Mouse (Mus musculus) urinary bladder, postnatal 14 days (tissue): ENCODE measurements around the gene Arih2.
"Not testable (repeated sequence)": the region's sequence is repeated elsewhere in the genome, so short reads cannot be mapped to it uniquely, and the experiment has no call there.

ENCODE experiments used
- DNase-seq: peaks from one replicate; pipeline ENCODE4 v3.0.0; 2021; ENCODE audit warnings: low spot score

Arih2 gene

DNA sequence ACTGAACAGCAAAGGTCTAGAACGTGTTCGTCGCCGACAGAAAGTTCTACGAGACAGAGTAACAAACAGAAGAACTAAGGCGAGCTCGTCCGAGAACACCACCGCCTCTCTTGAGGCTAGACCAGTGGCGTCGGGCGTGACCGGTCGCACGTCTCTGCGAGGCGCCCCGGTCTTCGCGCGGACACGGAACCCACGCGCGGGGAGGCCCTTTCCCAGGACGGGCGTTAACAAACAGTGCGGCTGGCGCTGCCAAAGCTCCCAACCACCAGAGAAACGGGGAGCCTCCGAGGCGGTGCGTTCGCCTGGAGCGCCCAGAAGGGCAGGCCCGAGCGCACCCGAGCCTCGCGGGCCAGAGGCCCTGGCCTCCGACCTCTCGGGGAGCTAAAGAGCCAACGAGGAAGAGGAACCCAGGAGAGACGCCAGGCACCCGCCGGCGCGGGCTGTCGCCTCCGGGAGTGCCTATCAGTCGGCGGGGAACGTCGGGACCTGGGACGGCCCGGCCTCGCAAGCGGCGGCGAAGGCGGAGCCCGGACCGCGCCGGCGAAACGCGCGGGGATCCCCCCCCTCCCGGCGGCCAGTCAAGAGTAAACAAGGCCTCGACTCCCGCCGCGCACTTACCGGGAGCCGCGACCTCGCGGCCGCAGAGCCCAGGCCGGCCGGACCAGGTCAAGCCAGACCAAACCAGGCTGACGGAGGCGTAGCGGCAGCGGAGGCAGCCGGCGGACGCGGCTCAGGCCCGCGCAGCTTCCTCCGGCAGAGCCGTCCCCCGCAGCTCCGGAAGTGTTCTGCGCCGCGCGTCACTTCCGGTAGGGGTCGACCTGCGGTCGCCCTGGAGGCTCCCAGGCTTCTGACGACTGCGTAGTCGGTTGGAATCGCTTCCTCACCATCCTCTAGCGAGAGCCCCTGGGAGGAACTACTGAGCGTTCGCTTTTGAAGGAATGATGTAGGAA, at the start of gene Arih2:
Arih2 (minus strand) TSS at position 776 of the 950 bp plus-strand sequence.
- peak; percentile 92 for DNase-seq

DNA sequence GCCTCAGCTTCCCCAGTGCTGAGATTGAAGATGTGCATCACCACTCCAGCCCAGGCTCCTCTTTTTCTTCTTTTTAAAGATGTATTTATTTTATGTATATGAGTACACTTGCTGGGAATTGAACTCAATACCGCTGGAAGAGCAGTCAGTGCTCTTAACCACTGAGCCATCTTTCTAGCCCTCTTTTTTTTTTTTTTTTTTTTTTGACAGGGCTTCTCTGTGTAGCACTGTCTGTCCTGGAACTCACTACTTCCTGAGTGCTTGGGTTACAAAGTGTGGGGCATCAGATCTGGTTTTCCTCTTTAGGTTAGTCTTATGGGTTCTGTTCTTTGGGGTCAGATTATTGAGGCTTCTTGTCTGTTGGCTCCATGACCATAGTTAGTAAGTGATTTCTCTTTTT, 45.3 kb upstream of the Arih2 start:
- no peak for DNase-seq

DNA sequence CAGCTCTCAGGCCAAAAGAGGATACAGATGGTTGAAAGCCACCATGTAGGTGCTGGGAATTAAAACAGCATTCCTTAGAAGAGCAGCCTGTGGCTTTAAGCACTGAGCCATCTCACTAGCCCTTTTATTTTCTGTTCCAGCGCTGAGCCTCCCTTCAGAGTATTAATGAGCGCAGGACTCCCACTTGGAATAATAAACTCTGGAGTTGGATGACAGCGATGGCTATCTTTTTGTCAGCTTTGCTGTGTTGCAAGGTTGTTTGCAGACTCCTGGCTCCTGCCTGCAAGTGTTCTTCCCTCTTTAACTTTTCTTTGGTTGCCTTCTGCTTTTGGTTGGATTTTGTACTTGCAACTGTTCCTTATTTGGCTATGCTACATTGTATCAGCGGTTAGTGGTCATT, 44.8 kb upstream of the Arih2 start:
- no peak for DNase-seq

DNA sequence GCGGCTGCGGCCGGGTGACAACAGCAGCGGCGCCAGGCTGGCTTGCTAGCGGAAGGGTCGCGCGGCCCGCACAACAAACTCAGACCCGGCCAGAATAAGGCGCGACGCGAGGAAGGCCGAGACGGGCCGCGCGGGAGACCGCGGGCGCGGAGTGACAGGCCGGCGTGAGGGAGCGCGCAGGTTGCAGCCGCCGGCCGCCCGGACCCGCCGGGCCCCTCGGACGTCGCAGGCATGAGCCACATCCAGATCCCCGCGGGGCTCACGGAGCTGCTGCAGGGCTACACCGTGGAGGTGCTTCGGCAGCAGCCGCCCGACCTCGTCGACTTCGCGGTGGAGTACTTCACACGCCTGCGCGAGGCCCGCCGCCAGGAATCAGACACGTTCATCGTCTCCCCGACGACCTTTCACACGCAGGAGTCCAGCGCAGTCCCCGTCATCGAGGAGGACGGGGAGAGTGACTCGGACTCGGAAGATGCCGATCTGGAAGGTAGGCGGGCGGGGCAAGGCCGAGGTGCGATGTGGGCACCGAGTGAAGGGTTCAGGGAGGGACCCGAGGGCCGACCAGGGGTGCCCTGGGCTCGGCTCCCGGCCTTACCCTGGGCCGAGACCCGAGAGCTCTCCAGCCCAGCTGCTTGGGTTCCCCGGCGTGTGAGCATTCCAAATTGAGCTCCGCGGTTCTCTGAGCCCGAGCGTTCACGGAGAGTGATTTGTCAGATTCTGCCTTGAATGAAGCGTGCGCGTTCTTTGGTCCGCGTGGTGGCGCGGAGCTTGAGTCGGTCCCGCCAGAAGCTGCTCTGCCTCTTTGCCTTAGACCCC, 43.2 kb upstream of the Arih2 start:
- peak; percentile 59 for DNase-seq

DNA sequence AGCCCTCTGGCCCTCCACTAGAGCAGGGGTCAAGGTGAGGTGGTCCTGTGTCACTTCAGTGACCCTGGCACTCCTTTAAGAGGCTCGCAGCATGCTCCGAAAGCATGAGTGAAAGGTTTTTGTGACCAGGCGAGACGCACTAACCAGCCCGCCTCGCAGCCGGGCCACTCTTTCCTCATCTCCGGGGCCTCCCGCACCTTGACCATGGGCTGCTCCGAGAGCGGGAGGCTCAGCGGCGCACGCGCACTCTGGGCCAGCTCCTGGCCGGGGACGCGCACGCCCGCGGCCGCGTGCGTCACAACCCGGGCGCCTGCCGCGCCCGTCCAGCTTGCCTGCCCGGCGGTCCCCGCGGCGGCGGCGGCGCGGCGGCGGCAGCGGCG, 42.6 kb upstream of the Arih2 start:
- DNase-seq, result peak; percentile 89

DNA sequence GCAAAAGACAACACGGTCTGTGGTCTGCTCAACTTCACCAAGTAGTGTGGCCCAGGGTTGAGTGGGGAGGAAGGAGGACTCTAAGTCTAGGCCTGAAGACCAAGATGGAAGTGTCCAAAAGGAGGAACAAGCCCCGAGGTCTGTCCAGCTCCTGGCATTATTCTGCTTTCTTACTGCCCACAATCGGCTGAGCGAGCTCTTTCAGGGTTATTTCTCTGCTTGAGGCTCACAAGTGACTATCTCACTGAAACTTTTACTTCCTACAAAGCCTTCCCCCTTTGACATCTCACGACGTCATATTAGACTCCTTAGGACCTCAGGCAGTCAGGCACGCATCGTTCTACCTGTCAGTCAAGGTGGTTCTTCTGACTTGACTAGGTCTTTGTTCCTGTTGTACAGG, 42.2 kb upstream of the Arih2 start:
- DNase-seq, result no peak

DNA sequence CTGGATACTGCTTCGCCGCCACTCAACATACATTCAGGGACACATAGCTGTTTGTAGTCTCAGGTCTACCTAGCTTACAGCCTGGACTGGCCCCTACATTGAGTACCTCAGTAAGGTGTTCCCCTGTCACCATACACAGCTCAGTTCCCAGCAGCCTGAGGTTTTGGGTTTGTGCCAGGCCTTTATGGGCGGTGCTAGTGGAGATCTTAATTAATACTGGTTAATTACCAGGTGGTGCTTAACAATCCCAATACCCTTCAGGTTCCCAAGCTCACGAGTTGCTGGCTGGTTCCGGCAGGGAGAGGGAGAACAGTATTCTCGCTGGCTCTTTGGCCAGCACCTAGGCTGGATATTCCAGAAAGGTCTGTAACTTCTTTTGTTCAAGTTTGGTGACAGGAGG, 41.7 kb upstream of the Arih2 start:
- DNase-seq, result no peak

DNA sequence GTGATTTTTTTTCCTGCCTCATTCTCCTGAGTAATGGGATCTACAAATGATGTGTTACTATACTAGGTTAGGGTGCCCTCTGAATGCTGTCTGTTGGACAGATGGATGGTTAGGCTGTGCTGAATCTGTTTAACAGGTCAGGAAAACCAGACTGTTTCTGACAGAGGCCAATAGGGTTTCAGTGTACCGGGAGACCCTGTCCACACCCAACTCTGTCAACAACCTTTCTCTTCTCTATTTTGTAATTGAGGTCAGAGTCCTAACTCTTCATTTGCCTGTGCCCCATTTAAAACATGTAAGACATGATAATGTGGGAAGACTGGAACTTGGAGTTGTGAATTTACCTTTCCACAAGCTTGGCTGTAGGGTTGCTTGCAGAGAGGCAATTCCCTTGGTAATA, 40.8 kb upstream of the Arih2 start:
- DNase-seq, result no peak

DNA sequence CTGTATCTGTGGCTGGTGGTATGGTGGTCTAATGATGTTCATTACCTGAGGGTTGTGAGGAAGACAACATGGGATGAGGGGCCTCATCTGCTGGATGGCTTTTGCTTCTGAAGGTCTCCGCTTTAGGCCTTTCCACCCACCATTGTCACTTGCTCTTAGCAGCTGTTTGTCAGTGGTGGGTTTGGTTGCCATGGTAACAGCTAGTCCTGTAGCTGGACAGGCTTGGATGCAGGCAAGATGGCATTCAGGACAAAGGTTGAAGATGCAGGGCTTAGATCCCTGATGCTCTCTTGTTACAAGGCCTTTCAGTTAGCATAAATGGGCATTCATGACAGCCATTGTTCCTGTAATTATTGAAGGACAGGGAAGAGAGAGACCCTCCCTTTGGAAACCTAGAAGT, 39.9 kb upstream of the Arih2 start, which contains the start of gene Prkar2a:
Prkar2a (plus strand) TSS at position 209 of the 400 bp plus-strand sequence.
- DNase-seq, result no peak

DNA sequence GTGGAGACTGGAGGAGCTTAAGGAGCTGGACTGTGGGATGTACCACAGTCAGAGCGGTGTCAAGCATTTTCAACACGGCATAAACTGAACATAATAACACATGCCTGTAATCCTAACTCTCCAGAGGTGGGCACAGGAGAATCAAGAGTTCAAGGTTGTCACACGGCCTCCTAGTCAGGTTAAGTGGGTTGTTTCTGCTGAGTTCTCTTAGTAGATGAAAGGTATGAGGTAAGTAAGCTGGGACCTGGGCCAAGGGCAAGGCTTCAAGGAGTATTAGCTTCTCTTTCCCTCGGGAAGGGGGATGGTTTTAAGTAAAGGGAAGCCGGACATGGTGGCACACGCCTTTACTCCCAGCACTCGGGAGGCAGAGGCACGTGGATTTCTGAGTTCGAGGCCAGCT, 39.3 kb upstream of the Arih2 start:
- no peak for DNase-seq

DNA sequence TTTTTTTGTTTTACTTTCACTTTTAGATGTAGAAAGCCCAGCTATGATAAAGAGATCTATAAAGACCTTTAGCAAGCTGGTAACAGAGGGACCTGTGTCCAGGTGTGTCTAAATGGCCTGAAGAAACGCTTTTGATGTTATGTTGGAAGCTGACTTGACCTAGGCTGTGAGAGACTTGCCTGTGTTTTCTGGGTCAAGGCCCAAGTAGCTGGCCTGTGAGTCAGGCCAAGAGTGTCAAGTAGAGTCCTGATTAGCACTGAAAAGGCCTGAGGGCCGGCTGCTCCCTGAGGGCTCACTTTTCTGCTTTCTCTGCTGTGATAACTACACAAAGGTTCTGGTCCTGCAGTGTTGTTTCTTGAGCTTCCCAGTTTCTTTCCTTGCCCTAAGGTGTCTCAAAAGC, 38.5 kb upstream of the Arih2 start:
- no peak for DNase-seq

DNA sequence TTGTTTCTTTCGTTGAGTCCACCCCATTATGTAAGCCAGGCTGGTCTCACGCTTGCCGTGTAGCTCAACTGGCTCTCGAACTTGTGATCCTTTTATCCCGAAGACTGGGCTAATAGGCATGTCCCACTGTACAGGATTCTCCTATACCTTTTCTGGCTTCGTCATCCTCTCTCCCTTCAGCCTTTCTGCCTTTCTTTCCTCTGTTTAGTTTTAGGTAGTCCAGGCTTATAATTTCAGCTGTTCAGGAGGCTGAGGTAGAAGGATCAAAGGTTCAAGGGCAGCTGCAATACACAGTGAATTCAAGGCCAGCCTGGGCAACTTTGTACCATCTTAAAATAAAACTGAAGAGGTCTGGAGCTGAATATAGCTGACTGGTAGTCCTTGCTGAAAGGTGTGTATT, 38.0 kb upstream of the Arih2 start:
- DNase-seq, result no peak

DNA sequence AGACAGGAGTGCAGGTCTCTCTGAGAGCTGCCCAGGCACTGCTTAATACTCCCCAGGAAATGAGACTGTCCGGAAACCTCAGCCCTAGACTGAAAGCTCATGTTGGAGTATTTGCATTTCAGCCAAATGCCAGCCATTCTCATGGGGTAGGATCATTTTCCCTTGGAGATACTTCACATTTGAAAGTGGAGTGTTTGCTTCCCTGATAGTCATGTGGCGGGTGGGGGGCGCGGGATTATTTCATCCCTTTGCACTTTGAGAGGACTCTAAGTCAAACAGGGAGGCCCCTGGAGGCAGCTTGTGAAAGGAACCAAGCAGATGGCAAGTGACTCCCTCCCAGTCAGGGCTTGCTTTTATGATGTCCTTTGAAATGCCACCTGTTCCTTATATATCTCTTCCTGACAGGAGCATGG, 37.3 kb upstream of the Arih2 start:
- DNase-seq, result no peak

DNA sequence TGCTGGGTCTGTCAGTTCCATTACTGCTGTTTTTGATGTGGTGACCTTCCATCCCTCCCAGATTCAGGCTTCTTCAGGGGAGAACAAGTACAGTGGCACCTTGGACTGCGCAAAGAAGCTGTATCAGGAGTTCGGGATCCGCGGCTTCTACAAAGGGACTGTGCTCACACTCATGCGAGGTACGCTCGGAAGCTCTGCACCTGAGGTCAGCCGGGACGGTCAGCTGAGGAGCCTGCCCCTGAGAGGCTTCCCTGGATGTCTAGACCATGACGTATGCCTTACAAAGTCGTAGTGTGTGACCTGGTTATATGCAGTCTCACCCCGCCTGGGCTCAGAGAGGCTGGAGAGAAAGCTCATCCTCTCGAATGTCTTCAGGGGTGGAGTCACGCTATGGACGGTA, 30.8 kb upstream of the Arih2 start:
- DNase-seq, result no peak

DNA sequence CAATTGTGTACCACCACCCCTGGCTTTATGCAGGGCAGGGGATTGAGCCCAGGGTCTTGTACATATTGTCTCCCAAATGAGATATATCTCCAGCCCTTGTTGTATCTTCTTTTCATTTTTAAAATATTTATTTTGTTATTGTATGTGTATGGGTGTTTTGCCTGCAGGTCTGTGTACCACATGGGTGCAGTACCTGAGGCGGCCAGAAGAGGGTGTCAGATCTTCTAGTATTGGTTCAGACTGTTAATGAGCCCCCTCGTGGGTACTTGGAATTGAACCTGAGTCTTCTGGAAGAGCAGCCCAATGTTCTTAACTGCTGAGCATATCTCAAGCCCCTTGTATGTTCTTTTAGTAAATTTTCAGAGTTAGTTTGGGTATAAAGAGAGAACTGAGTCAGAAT, 24.0 kb upstream of the Arih2 start:
- no peak for DNase-seq

DNA sequence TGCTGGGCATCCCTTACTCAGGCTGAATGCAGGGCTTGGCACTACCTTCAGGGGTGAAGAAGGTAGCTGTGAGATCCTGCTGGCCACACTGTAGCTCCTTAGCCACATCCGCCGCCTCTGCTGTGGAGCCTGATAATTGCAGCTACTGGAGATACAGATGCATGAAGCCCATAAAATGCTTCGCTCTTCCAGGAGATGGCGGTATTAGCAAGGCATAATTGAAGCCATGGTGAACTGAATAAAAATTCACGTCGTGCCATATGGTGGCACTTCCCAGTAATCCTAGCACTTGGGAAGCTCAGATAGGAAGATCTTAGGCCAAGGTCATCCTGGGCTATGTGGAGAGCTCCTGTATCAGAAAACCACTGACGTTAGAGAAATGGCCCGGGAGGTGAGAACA, 20.7 kb upstream of the Arih2 start:
- no peak for DNase-seq

DNA sequence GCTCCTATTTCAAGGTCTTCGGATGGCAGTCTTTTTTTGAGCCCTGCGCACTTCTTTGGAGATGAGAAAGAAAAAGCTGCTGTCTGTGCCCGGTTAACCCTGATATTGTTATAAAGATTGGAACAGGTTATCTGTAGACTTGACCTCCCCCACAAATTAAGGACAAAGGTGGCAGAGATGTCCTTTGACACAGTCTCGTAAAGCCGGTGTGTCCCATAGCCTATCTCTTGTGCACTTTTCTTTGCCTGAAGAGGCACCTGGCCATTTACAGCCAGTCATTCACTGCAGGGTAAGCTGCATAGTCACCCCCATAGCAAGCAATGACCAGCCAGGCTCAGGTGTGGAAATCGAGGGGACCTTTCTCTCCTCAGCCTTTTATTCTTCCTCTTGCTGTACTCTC, 13.5 kb upstream of the Arih2 start:
- DNase-seq, result no peak

DNA sequence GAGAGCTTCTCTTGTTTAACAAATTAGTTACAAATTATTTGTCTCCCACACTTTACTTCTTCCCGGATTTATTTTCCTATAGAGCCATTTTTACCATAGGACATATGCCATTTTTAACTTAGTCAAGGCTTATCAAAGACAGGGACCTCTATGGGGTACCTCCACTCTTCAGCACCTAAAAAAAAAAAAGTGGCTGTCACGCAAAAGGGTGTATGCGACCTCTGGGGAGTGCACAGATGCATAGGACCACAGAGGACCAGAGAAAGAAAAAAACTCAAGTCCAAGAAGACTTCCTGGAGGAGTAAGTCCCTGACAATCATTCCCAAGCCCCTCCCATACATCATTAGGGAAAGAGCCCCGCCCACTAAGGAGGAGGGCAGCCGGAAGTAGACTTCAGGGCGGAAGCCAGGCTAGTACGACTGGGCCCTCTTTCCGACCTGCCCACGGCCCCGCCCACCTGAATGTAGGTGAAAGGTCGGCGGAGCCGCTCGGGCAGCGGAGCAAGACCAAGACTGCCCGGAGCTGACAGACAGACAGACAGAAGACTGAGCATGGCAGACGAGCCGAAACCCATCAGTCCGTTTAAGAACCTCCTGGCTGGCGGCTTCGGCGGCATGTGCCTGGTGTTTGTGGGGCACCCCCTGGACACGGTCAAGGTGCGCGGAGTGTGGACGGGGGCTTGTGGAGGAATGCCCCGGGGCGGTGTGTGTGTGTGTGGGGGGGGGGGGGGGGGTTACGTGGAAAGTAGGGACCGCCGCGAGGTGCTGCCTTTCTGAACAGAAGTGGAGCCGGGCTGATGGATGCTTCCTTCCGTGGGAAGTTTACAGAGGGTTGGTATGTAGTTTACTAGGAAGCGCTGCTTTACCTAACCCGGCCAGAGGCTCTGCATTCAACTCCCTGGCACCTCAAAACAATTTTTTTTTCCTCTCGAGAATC, 12.8 kb upstream of the Arih2 start, which contains the start of gene Slc25a20:
Slc25a20 (plus strand) TSS at position 412 of the 936 bp plus-strand sequence.
- DNase-seq, result peak; percentile 90

DNA sequence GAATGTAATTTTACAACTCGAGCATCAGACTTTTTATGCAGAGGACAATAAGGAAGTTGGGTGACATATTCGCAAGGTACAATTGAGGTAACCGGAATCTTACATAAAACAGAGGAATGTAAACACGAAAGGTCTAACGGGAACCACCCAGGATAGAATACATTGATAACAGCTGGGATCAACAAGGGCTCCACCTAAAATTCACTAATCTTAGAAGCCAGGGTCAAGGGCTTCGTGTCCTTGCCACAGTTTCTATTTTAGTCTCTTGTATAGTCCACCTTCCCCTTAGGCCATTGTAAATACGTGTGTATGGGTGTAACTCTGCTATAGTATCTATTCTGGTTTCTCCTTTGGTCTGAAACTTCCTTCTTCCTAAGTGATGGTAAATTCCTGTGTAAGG, 6.7 kb upstream of the Arih2 start:
- not testable (repeated sequence) for DNase-seq

DNA sequence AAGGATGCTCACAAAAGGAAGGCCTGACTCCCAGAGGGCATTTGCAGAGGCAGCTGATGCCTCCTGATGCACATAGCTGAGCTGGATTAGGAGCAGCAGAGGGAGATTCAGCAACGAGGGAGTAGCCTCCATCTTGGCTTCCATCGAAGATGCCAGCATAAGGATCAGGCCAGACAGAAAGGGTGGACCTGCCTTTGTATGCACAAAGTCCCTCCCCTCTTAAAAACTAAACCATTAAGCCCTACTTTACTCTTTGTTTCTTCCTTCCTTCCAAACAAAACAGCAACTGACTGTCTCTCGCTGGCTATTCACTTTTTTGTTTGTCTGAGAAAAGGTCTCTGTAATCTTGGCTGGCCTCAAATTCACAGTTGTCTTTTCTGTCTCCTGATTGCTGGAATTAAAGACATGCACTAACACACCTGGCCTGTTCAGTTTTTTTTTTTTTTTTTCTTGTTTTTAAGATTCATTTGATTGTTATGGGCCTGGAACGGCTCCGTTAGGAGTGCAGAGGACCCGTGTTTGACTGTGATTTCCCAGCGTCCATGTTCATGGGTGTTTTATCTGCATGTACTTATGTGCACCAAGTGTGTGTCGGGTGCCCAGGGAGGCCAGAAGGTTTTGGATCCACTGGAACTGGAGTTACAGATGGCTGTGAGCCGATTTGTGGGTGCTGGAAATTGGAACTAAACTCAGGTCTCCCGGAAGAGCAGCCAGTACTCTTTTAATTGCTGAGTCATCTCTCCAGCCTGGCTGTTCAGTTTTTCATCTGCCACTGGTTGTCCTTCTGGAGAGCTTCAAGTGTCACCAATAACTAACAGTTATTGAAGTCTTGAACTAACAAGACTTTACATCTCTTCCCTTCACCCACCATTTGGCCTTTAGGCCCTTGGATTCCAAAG, 5.6 kb upstream of the Arih2 start:
- DNase-seq, result no peak
